Mouse (Mus musculus) forebrain, postnatal 0 days (tissue): ENCODE results near the gene Fam25c. TPM values are rescaled to one million over a fixed set of nuclear protein-coding genes. Genes with fewer than 3 reads are reported as not detected.

ENCODE experiments used
- ATAC-seq: fragments of 200-750 bp; cut with Nextera tagmentation; 2 replicates; pipeline ENCODE4 v1.8.0; 2017; ENCODE audit warnings: mild to moderate bottlenecking, moderate library complexity
- DNase-seq: peaks from one replicate; pipeline ENCODE4 v3.0.0-alpha.2; 2015
- H3K27ac ChIP-seq: fragments of 300-500 bp; sonication (generic); 2 replicates; pipeline ENCODE4 v1.5.1; 2014; ENCODE audit warnings: low read depth, mild to moderate bottlenecking, antibody characterized with exemption, low read length, moderate library complexity, mixed read lengths
- H3K27me3 ChIP-seq: fragments of 300-500 bp; sonication (generic); 2 replicates; pipeline ENCODE4 v1.6.1; 2014; ENCODE audit warnings: mild to moderate bottlenecking, low read length, mixed read lengths; ENCODE audit not compliant: insufficient read depth
- H3K36me3 ChIP-seq: fragments of 300-500 bp; sonication (generic); 2 replicates; pipeline ENCODE4 v1.6.1; 2014; ENCODE audit warnings: mild to moderate bottlenecking, moderate library complexity; ENCODE audit not compliant: insufficient read depth
- H3K4me1 ChIP-seq: fragments of 300-500 bp; sonication (generic); 2 replicates; pipeline ENCODE4 v1.6.1; 2014; ENCODE audit warnings: antibody characterized with exemption; ENCODE audit not compliant: insufficient read depth
- H3K4me2 ChIP-seq: fragments of 300-500 bp; sonication (generic); 2 replicates; pipeline ENCODE4 v1.6.1; 2014; ENCODE audit warnings: low read depth, mild to moderate bottlenecking, moderate library complexity
- H3K4me3 ChIP-seq: fragments of 300-500 bp; sonication (generic); 2 replicates; pipeline ENCODE4 v1.5.1; 2014; ENCODE audit warnings: low read depth, low read length, mixed read lengths
- H3K9ac ChIP-seq: fragments of 300-500 bp; sonication (generic); 2 replicates; pipeline ENCODE4 v1.6.1; 2014; ENCODE audit warnings: mild to moderate bottlenecking
- H3K9me3 ChIP-seq: fragments of 300-500 bp; sonication (generic); 2 replicates; pipeline ENCODE4 v1.6.1; 2016; ENCODE audit warnings: low read length
- CTCF ChIP-seq: sonication (generic); IDR thresholded peaks from 2 replicates; pipeline ENCODE4 v1.5.1; 2016; ENCODE audit warnings: antibody characterized with exemption, control low read depth, low read depth
- WGBS: fragments of 180-500 bp; shearing (Covaris S2); extraction: QIAGEN DNeasy Blood & Tissue Kit; methylation state at CpG from one replicate; pipeline ENCODE4 v1.1.7; 2014; 5-methylcytosine and 5-hydroxymethylcytosine counted together
- polyA plus RNA-seq: library from polyadenylated mRNA; unstranded; fragments of >200 nt; fragmentation: Nextera tagmentation; extraction: Ambion mirVana; gene quantifications from 2 replicates; pipeline ENCODE4 v1.2.1, GENCODE M21; 2015
- total RNA-seq: library from RNA; depleted of rRNA; stranded (reverse); fragments of >200 nt; gene quantifications from 2 replicates; pipeline ENCODE4 v1.2.3, GENCODE M21; 2014

Fam25c gene
- total and polyA plus RNA-seq, 2 experiments from 2014 or later: not detected

- Histone ChIP-seq H3K9me3 (no peaks in the 10 kb centered on the region), H3K4me2 (no peak overlapping the region), H3K27ac (0 out of 2 replicates have a peak overlapping the region, but pooled peaks have one; percentile 2), H3K27me3 (no peaks in the 10 kb centered on the region), H3K9ac (no peak overlapping the region), H3K4me1 (no peaks in the 10 kb centered on the region), H3K4me3 (no peak overlapping the region), H3K36me3 (no peaks in the 10 kb centered on the region)
- no peak for TF ChIP-seq CTCF
- DNase-seq (peak; percentile 41), ATAC-seq (peak; percentile 63)
- 37% methylated on average over 4 of the region's 4 CpGs for WGBS
Measured at GRCm38 (mm10) chr14:34393295-34393694, 38.1 kb upstream of the Fam25c start.

- WGBS: 93% methylated on average over 9 of the region's 9 CpGs
- no peaks in the 10 kb centered on the region for H3K9me3 ChIP-seq
- no peak overlapping the region for H3K27ac ChIP-seq
- no peak overlapping the region for H3K4me2 ChIP-seq
- ATAC-seq (no peak), DNase-seq (no peak)
- H3K4me1 ChIP-seq: no peaks in the 10 kb centered on the region
- no peaks in the 10 kb centered on the region for H3K27me3 ChIP-seq
- H3K36me3 ChIP-seq: no peaks in the 10 kb centered on the region
- no peak overlapping the region for H3K9ac ChIP-seq
- no peak for TF ChIP-seq CTCF
- no peak overlapping the region for H3K4me3 ChIP-seq
Measured at GRCm38 (mm10) chr14:34382921-34383704, 27.9 kb upstream of the Fam25c start.

GRCm38 (mm10) chr14:34378560-34379331, 23.5 kb upstream of the Fam25c start:
- ATAC-seq: peak; percentile 77
- Histone ChIP-seq H3K4me2 (no peak overlapping the region), H3K36me3 (no peaks in the 10 kb centered on the region), H3K4me1 (no peaks in the 10 kb centered on the region), H3K9me3 (no peaks in the 10 kb centered on the region), H3K27me3 (no peaks in the 10 kb centered on the region), H3K9ac (no peak overlapping the region), H3K27ac (0 out of 2 replicates have a peak overlapping the region, but pooled peaks have one; percentile 40), H3K4me3 (no peak overlapping the region)
- DNase-seq: no peak
- no peak for TF ChIP-seq CTCF
- 40% methylated on average over 11 of the region's 11 CpGs for WGBS

GRCm38 (mm10) chr14:34377121-34377520, 21.9 kb upstream of the Fam25c start:
- H3K4me2 ChIP-seq: no peak overlapping the region
- H3K4me3 ChIP-seq: no peak overlapping the region
- 88% methylated on average over 4 of the region's 4 CpGs for WGBS
- ATAC-seq (no peak), DNase-seq (no peak)
- H3K9ac ChIP-seq: no peak overlapping the region
- TF ChIP-seq CTCF: no peak
- no peaks in the 10 kb centered on the region for H3K36me3 ChIP-seq
- no peaks in the 10 kb centered on the region for H3K9me3 ChIP-seq
- H3K27ac ChIP-seq: no peak overlapping the region
- H3K4me1 ChIP-seq: no peaks in the 10 kb centered on the region
- H3K27me3 ChIP-seq: no peaks in the 10 kb centered on the region

- H3K27me3 ChIP-seq: no peaks in the 10 kb centered on the region
- H3K4me2 ChIP-seq: no peak overlapping the region
- no peaks in the 10 kb centered on the region for H3K36me3 ChIP-seq
- TF ChIP-seq CTCF: no peak
- no peak for ATAC-seq
- H3K9me3 ChIP-seq: no peaks in the 10 kb centered on the region
- no peak for DNase-seq
- no peak overlapping the region for H3K9ac ChIP-seq
- H3K4me1 ChIP-seq: no peaks in the 10 kb centered on the region
- no peak overlapping the region for H3K27ac ChIP-seq
- 85% methylated on average over 5 of the region's 5 CpGs for WGBS
- H3K4me3 ChIP-seq: no peak overlapping the region
Measured at GRCm38 (mm10) chr14:34375941-34376340, 20.7 kb upstream of the Fam25c start.

- Histone ChIP-seq H3K27me3 (no peaks in the 10 kb centered on the region), H3K4me1 (no peaks in the 10 kb centered on the region), H3K27ac (no peak within 1 kb of the TSS), H3K4me2 (no peak within 1 kb of the TSS), H3K4me3 (no peak within 1 kb of the TSS), H3K36me3 (no peaks in the 10 kb centered on the region), H3K9ac (no peak within 1 kb of the TSS), H3K9me3 (no peaks in the 10 kb centered on the region)
- ATAC-seq: no peak
- WGBS: 83% methylated on average over 13 of the region's 13 CpGs
- TF ChIP-seq CTCF: no peak
- DNase-seq: no peak
Measured at GRCm38 (mm10) chr14:34375415-34375904, 20.2 kb upstream of the Fam25c start, which contains the start of gene Mmrn2. Gene Mmrn2 (plus strand): TSS chr14:34375465.

GRCm38 (mm10) chr14:34374577-34374976, 19.3 kb upstream of the Fam25c start, which contains the start of gene Sncg:
Gene Sncg (minus strand): TSS chr14:34374789.
- H3K27ac ChIP-seq: no peak within 1 kb of the TSS
- no peaks in the 10 kb centered on the region for H3K36me3 ChIP-seq
- no peaks in the 10 kb centered on the region for H3K4me1 ChIP-seq
- TF ChIP-seq CTCF: no peak
- DNase-seq: no peak
- ATAC-seq: no peak
- no peak within 1 kb of the TSS for H3K4me2 ChIP-seq
- no peaks in the 10 kb centered on the region for H3K27me3 ChIP-seq
- 70% methylated on average over 10 of the region's 10 CpGs for WGBS
- no peak within 1 kb of the TSS for H3K9ac ChIP-seq
- no peak within 1 kb of the TSS for H3K4me3 ChIP-seq
- no peaks in the 10 kb centered on the region for H3K9me3 ChIP-seq
